Mouse (Mus musculus) liver, adult (tissue): Measurements from ENCODE around the gene Trpc4ap.
A peak's percentile ranks its signal among the peaks of the same experiment; 100 is the strongest.
"Not testable (repeated sequence)": the region's sequence is repeated elsewhere in the genome, so short reads cannot be mapped to it uniquely, and the experiment has no call there.

Experiments used
- GATA4 ChIP-seq: IDR thresholded peaks from 2 replicates; pipeline ENCODE4 v1.6.1; 2014; ENCODE audit warnings: mild to moderate bottlenecking, low read length; ENCODE audit not compliant: insufficient replicate concordance

Trpc4ap gene

GRCm38 (mm10) chr2:155691723-155692493 lies at the start of gene Trpc4ap:
Gene Trpc4ap, minus strand, starts transcription at chr2:155692384.
- peak; percentile 14; the same call in 1 of the 2 replicates for TF ChIP-seq GATA4

GRCm38 (mm10) chr2:155737803-155738202 lies 45.6 kb upstream of the Trpc4ap start:
- no peak for TF ChIP-seq GATA4

GRCm38 (mm10) chr2:155736936-155737335 lies 44.8 kb upstream of the Trpc4ap start:
- TF ChIP-seq GATA4, result no peak

GRCm38 (mm10) chr2:155735766-155736165 lies 43.6 kb upstream of the Trpc4ap start, which contains the start of gene Gm17581:
Gene Gm17581, minus strand, starts transcription at chr2:155735866.
- TF ChIP-seq GATA4, result not testable (repeated sequence)

- no peak for TF ChIP-seq GATA4
Observed at GRCm38 (mm10) chr2:155735080-155735479, 42.9 kb upstream of the Trpc4ap start.

GRCm38 (mm10) chr2:155729158-155729645 lies 37.0 kb upstream of the Trpc4ap start, which contains the start of gene Edem2:
Gene Edem2, minus strand, starts transcription at chr2:155729475.
- no peak for TF ChIP-seq GATA4

GRCm38 (mm10) chr2:155728742-155729141 lies 36.6 kb upstream of the Trpc4ap start:
- TF ChIP-seq GATA4, result no peak

GRCm38 (mm10) chr2:155727764-155728395 lies 35.7 kb upstream of the Trpc4ap start:
- no peak for TF ChIP-seq GATA4

- TF ChIP-seq GATA4, result no peak
Observed at GRCm38 (mm10) chr2:155726302-155726701, 34.1 kb upstream of the Trpc4ap start.

- TF ChIP-seq GATA4, result no peak
Observed at GRCm38 (mm10) chr2:155724526-155724925, 32.3 kb upstream of the Trpc4ap start.

GRCm38 (mm10) chr2:155724036-155724435 lies 31.9 kb upstream of the Trpc4ap start:
- no peak for TF ChIP-seq GATA4

GRCm38 (mm10) chr2:155720585-155720984 lies 28.4 kb upstream of the Trpc4ap start:
- no peak for TF ChIP-seq GATA4

GRCm38 (mm10) chr2:155717082-155717990 lies 25.2 kb upstream of the Trpc4ap start:
- no peak for TF ChIP-seq GATA4

- TF ChIP-seq GATA4, result no peak
Observed at GRCm38 (mm10) chr2:155710557-155710956, 18.4 kb upstream of the Trpc4ap start.

GRCm38 (mm10) chr2:155707251-155707650 lies 15.1 kb upstream of the Trpc4ap start:
- no peak for TF ChIP-seq GATA4

- no peak for TF ChIP-seq GATA4
Observed at GRCm38 (mm10) chr2:155703630-155704029, 11.4 kb upstream of the Trpc4ap start.
